Comparison of ENCODE assay signal across 8 mouse cellular contexts in genomic region chr12:108894432-108894816, GRCm38 (mm10). TPM values are rescaled to one million over a fixed set of nuclear protein-coding genes. Genes with fewer than 3 reads are reported as not detected.
DNase-seq lines count a peak whose midpoint lies in the region; ATAC-seq and TF ChIP-seq lines count a peak whose summit lies in the region.

No protein-coding gene starts in this region.

- WGBS in embryonic facial prominence, embryonic 12.5 days, result 2% methylated on average over 7 of the region's 7 CpGs
- WGBS in intestine, embryonic 14.5 days, result 2% methylated on average over 7 of the region's 7 CpGs

- intact Hi-C loops in left cerebral cortex, adult 2 months (cut with DNase I), result loop anchor here (5.0 kb wide), 2 partner anchors 82 to 102 kb away; partner anchors contain the start of gene Yy1
- intact Hi-C loops in left cerebral cortex, postnatal 36 days (cut with DNase I), result no loop called here
- intact Hi-C loops in left cerebral cortex, postnatal 14 days (cut with DNase I), result no loop called here

- peak overlapping the region; percentile 60 for H3ac ChIP-seq in myocyte (ENCODE audit: control insufficient read depth, insufficient read length)

- TF ChIP-seq POLR2A in myocyte (IDR thresholded peaks at IDR 0.05; ENCODE audit: insufficient read length, low read depth), result no peak

- H3K27me3 ChIP-seq in embryonic facial prominence, embryonic 12.5 days, result no peaks in the 10 kb centered on the region
- no peaks in the 10 kb centered on the region for H3K27me3 ChIP-seq in intestine, embryonic 14.5 days (replicated peaks; ENCODE audit: control insufficient read depth, insufficient read depth, low read length)
- no peaks in the 10 kb centered on the region for H3K27me3 ChIP-seq in myocyte (ENCODE audit: control insufficient read depth, insufficient read depth, insufficient read length)

- H3K4me1 ChIP-seq in embryonic facial prominence, embryonic 12.5 days, result peaks cover 19% of the 10 kb centered on the region
- peaks cover 6% of the 10 kb centered on the region for H3K4me1 ChIP-seq in intestine, embryonic 14.5 days (replicated peaks; ENCODE audit: control insufficient read depth, insufficient read depth, low read length)

- ATAC-seq in embryonic facial prominence, embryonic 12.5 days (ENCODE audit: insufficient number of reproducible peaks, insufficient read depth, low FRiP score, low TSS enrichment), result peak; percentile 50
- peak; percentile 47 for ATAC-seq in intestine, embryonic 14.5 days (replicated peaks; ENCODE audit: low FRiP score, low TSS enrichment, low read depth)

- DNase-seq in left cerebral cortex, adult 2 months (ENCODE audit: extremely low spot score in 1 of 2, low spot score in 2 of 2), result no peak
- no peak for DNase-seq in left cerebral cortex, postnatal 36 days (ENCODE audit: low spot score in 2 of 2)
- no peak for DNase-seq in intestine, embryonic 14.5 days (ENCODE audit: low spot score)
- DNase-seq in thymus, postnatal 36 days, result no peak
- DNase-seq in left cerebral cortex, postnatal 14 days (ENCODE audit: low spot score in 2 of 2), result no peak
- no peak for DNase-seq in frontal cortex, postnatal 25 days (ENCODE audit: low spot score in 2 of 2)

- H3K79me2 ChIP-seq in myocyte (ENCODE audit: control insufficient read depth, insufficient read depth), result peaks cover 46% of the 10 kb centered on the region

- no peak for TF ChIP-seq CTCF in left cerebral cortex, adult 2 months (IDR thresholded peaks at IDR 0.05)

- H3K4me3 ChIP-seq in left cerebral cortex, adult 2 months, result peak overlapping the region; percentile 75
- peak overlapping the region; percentile 92 for H3K4me3 ChIP-seq in embryonic facial prominence, embryonic 12.5 days
- peak overlapping the region; percentile 88 for H3K4me3 ChIP-seq in intestine, embryonic 14.5 days (ENCODE audit: low read depth, low read length)
- peak overlapping the region; percentile 78 for H3K4me3 ChIP-seq in myocyte

- H3K36me3 ChIP-seq in embryonic facial prominence, embryonic 12.5 days, result peaks cover 10% of the 10 kb centered on the region; the same call in 1 of the 2 replicates
- H3K36me3 ChIP-seq in intestine, embryonic 14.5 days (ENCODE audit: control insufficient read depth, insufficient read depth, low read length), result peaks cover 9% of the 10 kb centered on the region; the same call in 1 of the 2 replicates
- peaks cover 25% of the 10 kb centered on the region for H3K36me3 ChIP-seq in myocyte (ENCODE audit: control insufficient read depth, insufficient read depth)

- no peaks in the 10 kb centered on the region for H3K9me3 ChIP-seq in embryonic facial prominence, embryonic 12.5 days
- H3K9me3 ChIP-seq in intestine, embryonic 14.5 days (ENCODE audit: control insufficient read depth, low read length), result no peaks in the 10 kb centered on the region

- peak overlapping the region; percentile 66 for H3K9ac ChIP-seq in embryonic facial prominence, embryonic 12.5 days
- H3K9ac ChIP-seq in intestine, embryonic 14.5 days (ENCODE audit: low read length), result peak overlapping the region; percentile 67

- peak overlapping the region; percentile 83 for H3K27ac ChIP-seq in left cerebral cortex, adult 2 months
- H3K27ac ChIP-seq in embryonic facial prominence, embryonic 12.5 days, result no peak overlapping the region
- peak overlapping the region; percentile 54; the same call in 1 of the 2 replicates for H3K27ac ChIP-seq in intestine, embryonic 14.5 days (ENCODE audit: low read depth)

- H3K4me2 ChIP-seq in embryonic facial prominence, embryonic 12.5 days (replicated peaks), result peak overlapping the region; percentile 92
- peak overlapping the region; percentile 89 for H3K4me2 ChIP-seq in intestine, embryonic 14.5 days (ENCODE audit: low read length)
- peak overlapping the region; percentile 65 for H3K4me2 ChIP-seq in myocyte (ENCODE audit: low read depth)

TF ChIP-seq in myocyte, 11 proteins besides CTCF, POLR2A, EP300 and RAD21:
- TF ChIP-seq USF1 (IDR thresholded peaks at IDR 0.05; ENCODE audit: low read depth) (no peak), MYOG (IDR thresholded peaks at IDR 0.05; ENCODE audit: control insufficient read depth in 1 of 3, insufficient read depth in 1 of 3, insufficient read length in 2 of 3, low read depth in 2 of 3) (no peak), POLR2AphosphoS2 (IDR thresholded peaks at IDR 0.05; ENCODE audit: insufficient read length, low read depth) (no peak), MAX (IDR thresholded peaks at IDR 0.05; ENCODE audit: low read depth) (no peak), SRF (IDR thresholded peaks at IDR 0.05; ENCODE audit: control insufficient read depth, insufficient read length, low read depth) (no peak), TCF12 (IDR thresholded peaks at IDR 0.05; ENCODE audit: insufficient read depth, poor library complexity, severe bottlenecking) (no peak), MYOD1 (IDR thresholded peaks at IDR 0.05; ENCODE audit: control insufficient read depth in 1 of 3, insufficient read length in 2 of 3, low read depth in 2 of 3) (no peak), E2F4 (IDR thresholded peaks at IDR 0.05; ENCODE audit: insufficient read depth) (no peak), CEBPB (IDR thresholded peaks at IDR 0.05; ENCODE audit: insufficient read depth, poor library complexity, severe bottlenecking) (no peak)
TF ChIP-seq in myocyte: peak in this region for 0.

RNA-seq across cellular contexts. Expression of gene Wars, which starts 0.5 kb away (rescaled TPM):
- 10 to 100 TPM; 84.8 to 86.0 TPM for total RNA-seq in left cerebral cortex, adult 2 months (2021)
- 10 to 100 TPM; 84.2 to 96.1 TPM for total RNA-seq in left cerebral cortex, postnatal 36 days (2021)
- 97.5 and 98.1 TPM in 2 replicates for polyA plus RNA-seq in embryonic facial prominence, embryonic 12.5 days (2016; fragmentation: Nextera tagmentation; extraction: Ambion mirVana)
- polyA plus RNA-seq in intestine, embryonic 14.5 days (2014; fragmentation: Nextera tagmentation; extraction: Ambion mirVana), result 93.0 and 94.1 TPM in 2 replicates
- 180 TPM for polyA plus RNA-seq in myocyte (2012; fragmentation: generic; extraction: Trizol)
- total RNA-seq in left cerebral cortex, postnatal 14 days (2021), result 10 to 100 TPM; 90.7 to 93.2 TPM

RNA-seq across cellular contexts. Expression of gene Wdr25, which starts 1.0 kb away (rescaled TPM):
- 10 to 100 TPM; 10.2 to 13.4 TPM for total RNA-seq in left cerebral cortex, adult 2 months (2021)
- 10 to 100 TPM in 1 of 2 experiments, 1 to 10 TPM in 1; 8.2 to 11.5 TPM for total RNA-seq in left cerebral cortex, postnatal 36 days (2021)
- polyA plus RNA-seq in embryonic facial prominence, embryonic 12.5 days (2016; fragmentation: Nextera tagmentation; extraction: Ambion mirVana), result 9.3 and 12.9 TPM in 2 replicates
- polyA plus RNA-seq in intestine, embryonic 14.5 days (2014; fragmentation: Nextera tagmentation; extraction: Ambion mirVana), result 3.8 and 4.9 TPM in 2 replicates
- polyA plus RNA-seq in myocyte (2012; fragmentation: generic; extraction: Trizol), result 14.0 TPM
- 1 to 10 TPM; 7.4 TPM for total RNA-seq in left cerebral cortex, postnatal 14 days (2021)

RNA-seq across cellular contexts. Expression of gene Slc25a47, which starts 58.6 kb away (rescaled TPM):
- total RNA-seq in left cerebral cortex, adult 2 months (2021), result 10 to 100 TPM in 1 of 2 experiments, 1 to 10 TPM in 1; 9.1 to 11.9 TPM
- total RNA-seq in left cerebral cortex, postnatal 36 days (2021), result 10 to 100 TPM in 1 of 2 experiments, 1 to 10 TPM in 1; 7.2 to 12.3 TPM
- 16.0 and 16.8 TPM in 2 replicates for polyA plus RNA-seq in embryonic facial prominence, embryonic 12.5 days (2016; fragmentation: Nextera tagmentation; extraction: Ambion mirVana)
- polyA plus RNA-seq in intestine, embryonic 14.5 days (2014; fragmentation: Nextera tagmentation; extraction: Ambion mirVana), result 11.0 and 12.4 TPM in 2 replicates
- polyA plus RNA-seq in myocyte (2012; fragmentation: generic; extraction: Trizol), result 3.6 TPM
- total RNA-seq in left cerebral cortex, postnatal 14 days (2021), result 1 to 10 TPM; 7.3 to 8.3 TPM

RNA-seq across cellular contexts. Expression of gene Slc25a29, which starts 58.7 kb away (rescaled TPM):
- total RNA-seq in left cerebral cortex, adult 2 months (2021), result 10 to 100 TPM; 11.2 to 16.6 TPM
- total RNA-seq in left cerebral cortex, postnatal 36 days (2021), result 10 to 100 TPM; 15.0 to 15.6 TPM
- 16.9 and 19.4 TPM in 2 replicates for polyA plus RNA-seq in embryonic facial prominence, embryonic 12.5 days (2016; fragmentation: Nextera tagmentation; extraction: Ambion mirVana)
- 6.0 and 7.1 TPM in 2 replicates for polyA plus RNA-seq in intestine, embryonic 14.5 days (2014; fragmentation: Nextera tagmentation; extraction: Ambion mirVana)
- polyA plus RNA-seq in myocyte (2012; fragmentation: generic; extraction: Trizol), result 20.9 TPM
- 10 to 100 TPM; 14.7 to 15.8 TPM for total RNA-seq in left cerebral cortex, postnatal 14 days (2021)
